Mouse (Mus musculus) urinary bladder, adult 18-20 months (tissue): ENCODE data around the gene Rpl22.

ENCODE experiments used
- DNase-seq, 2 experiments: peaks; one replicate each; pipeline ENCODE4 v3.0.0; 2022; ENCODE audit warnings: low spot score in 2 of 2, mixed read lengths in 2 of 2

Gene Rpl22

DNA sequence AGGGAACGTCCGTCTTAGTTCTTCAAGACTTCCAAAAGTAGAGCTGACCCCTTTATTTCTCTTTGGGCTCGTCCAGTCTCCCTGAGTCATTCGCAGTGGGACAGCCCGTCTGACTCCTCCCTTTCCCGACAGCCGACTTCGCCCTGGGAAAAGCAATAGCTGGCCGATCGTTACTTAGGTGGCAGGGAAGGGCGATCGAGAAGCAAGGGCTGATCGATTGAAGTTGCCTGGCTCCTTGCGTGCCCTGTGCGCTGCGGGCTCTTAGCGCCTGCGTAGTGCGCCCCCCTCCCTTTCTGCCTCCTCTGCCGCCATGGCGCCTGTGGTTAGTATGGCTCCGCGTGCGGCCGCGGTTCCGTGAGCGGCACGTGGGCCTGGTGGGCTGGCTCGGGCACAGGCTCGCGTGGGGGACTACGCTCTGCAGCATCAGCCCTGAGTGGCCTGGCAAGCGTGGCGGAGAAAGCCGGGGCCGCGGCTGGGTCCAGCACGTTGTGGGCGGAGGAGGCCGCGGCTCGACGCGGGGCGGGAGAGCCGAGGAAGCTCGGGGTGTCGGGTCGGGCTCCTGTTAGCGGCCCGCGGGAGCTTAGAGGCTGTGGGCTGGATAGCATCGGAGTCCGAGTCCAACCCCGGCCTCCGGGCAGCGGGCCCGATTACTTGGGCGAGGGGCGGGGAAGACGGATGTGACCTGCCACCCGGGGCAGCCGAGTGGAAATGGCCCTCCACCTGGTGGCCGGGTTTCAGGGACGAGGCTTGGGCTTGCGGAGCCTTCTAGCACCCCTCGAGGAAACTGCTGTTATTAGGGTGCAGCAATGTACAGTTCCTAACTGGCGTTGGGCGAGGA, at the start of gene Rpl22:
Rpl22 (plus strand) TSS at position 169 of the 838 bp plus-strand sequence.
- DNase-seq: peak; percentile 67 to 95

DNA sequence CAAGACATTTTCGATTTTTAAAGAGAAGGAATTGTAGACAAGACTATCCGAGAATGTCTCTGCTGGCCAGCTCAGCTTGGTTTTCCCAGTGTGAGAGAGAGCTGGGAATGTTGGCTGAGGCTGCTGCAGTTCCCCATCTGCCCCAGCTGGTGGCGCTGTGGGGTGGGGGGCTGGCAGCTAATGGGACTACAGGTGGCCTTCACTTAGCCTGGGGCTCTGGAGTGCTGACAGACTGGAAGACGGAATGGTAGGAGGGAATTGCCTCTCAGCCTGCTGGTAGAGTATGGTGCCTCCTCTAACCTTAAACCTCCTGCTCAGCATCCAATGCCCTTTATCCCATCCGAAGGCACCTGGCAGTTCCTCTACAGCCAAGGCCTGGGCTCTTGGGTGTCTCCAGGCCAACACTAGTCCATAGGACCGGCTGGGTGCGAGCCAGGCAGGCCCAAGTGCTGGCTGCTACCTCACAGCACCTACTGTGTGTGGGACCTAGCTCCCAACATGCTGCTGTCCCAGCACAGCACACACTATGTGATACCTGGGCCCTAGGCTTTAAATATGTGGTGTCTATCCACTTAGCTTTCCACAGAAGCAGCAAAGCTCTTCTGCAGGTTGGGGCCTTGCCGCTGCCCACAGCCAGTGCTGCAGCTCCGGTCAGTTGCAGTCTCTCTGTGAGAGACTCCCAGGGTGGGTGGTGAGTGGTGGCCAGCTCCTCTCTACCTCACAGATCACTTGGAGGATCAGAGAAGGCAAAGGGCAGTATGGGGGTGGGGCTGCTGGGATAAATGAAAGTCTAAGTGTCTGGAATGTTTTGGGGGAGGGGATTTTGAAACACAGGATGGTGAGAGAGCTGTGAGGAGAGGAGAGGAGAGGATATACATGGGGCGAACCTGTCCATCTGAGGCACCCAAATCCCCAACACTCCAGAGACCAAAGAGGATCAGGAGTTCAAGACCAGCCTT, 48.9 kb upstream of the Rpl22 start:
- DNase-seq: no peak

DNA sequence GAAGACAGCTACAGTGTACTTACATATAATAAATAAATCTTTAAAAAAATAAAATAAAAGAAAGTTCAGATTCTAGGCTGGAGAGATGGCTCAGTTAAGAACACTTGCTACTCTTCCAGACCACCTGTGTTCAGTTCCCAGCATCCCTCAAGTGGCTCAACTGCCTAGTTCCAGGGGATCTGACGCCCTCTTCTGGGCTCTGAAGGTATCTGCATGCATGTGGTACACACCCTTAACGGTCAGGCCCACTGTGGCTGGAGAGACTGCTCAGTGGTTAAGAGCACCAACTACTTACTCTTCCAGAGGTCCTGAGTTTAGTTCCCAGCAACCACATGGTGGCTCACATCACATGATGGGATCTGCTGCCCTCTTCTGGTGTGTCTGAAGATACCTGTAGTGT, 47.6 kb upstream of the Rpl22 start:
- DNase-seq: no peak

DNA sequence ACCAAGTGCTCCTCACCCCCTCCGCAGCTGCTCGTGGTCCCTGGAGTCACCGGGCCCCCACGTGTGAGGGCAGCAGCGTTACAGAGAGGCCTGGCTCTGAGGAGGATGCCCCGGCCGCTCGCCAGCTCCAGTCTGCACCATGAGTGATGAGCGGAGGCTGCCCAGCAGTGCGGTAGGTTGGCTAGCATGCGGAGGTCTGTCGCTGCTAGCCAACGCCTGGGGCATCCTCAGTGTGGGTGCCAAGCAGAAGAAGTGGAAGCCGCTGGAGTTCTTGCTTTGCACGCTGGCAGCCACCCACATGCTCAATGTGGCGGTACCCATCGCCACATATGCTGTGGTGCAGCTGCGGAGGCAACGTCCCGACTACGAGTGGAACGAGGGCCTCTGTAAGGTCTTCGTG, 46.6 kb upstream of the Rpl22 start:
- DNase-seq: no peak

DNA sequence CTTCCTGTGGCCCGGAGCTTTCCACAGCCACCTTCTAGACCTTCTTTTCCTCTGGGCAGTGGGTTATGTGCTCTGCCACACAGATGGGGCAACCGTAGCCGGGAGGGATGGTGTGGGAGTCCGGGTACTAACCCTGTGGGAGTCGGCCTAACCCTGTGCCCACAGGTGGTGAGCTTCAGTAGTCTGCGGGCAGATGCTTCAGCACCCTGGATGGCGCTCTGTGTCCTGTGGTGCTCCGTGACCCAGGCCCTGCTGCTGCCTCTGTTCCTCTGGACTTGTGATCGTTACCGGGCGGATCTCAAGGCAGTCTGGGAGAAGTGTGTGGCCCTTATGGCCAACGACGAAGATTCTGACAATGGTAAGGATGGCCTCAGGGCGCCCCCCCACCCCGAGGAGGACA, 43.9 kb upstream of the Rpl22 start:
- no peak for DNase-seq

DNA sequence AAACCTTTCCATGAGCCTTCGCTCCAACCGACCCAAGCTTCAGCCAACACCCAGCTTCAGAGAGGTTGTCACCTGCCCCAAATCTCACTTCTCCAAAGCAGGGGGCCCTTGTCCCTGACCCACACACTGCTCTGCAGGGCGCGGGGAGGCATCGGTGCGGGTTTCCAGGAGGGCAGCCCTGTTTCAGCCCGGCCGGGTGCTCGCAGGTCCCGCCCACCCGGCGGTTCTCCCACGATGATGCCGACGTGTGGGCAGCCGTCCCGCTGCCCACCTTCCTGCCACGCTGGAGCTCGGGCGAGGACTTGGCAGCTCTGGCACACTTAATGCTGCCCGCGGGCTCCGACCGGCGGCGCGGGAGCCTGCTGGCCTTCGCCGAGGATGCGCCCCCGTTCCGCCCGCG, 42.8 kb upstream of the Rpl22 start:
- no peak for DNase-seq

DNA sequence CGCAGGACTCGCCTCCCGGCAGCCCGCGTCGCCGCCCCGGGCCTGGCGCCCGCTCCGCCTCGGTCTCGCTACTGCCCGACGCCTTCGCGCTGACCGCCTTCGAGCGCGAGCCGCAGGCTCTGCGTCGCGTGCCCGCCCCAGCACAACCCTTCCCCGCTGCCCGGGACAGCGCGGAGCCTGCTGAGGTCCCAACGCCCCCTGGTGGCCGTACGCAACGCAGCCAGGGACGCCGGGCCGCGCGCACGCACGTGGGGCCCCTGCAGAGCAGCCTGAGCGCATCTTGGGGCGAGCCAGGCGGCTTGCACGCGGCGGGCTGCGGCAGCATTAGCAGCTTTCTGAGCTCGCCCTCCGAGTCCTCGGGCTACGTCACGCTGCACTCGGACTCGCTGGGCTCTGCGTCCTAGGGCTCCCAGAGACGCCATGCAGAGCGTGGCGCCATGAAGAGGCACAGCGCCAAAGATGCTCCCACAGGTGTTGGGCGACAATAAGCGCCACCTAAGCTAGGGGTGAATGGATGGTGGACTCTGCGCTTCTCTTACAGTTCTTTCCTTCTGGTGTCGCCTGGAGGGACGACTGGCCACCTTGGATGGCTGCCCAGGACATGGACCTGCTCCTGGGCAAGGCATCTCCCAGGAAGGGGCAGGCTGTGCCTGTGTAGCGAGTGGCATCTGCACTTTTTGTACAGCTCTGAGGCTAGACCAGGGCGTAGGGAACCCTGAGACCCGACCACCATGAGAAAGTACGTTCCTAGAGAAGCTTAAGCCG, 42.2 kb upstream of the Rpl22 start:
- peak; percentile 72 to 76 for DNase-seq

DNA sequence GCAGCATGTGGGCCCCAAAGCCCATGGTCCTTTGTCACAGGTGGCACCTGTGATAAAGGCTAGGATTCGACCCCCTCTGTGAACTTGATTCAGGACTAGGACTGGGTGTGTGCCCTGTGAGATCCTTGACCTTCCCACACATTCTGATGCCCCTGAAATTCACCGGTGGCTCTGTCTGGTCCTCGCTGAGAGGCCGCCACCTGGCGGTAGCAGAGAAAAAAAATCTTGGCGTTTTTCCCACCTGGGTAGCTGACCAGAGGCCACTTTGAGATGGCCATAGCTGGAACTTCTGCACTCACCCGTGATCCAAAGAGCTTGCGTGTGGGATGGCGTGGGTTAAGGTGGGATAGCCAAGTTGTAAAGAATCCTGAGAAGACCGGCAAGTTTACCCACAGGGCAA, 40.0 kb upstream of the Rpl22 start:
- peak; percentile 43 for DNase-seq

DNA sequence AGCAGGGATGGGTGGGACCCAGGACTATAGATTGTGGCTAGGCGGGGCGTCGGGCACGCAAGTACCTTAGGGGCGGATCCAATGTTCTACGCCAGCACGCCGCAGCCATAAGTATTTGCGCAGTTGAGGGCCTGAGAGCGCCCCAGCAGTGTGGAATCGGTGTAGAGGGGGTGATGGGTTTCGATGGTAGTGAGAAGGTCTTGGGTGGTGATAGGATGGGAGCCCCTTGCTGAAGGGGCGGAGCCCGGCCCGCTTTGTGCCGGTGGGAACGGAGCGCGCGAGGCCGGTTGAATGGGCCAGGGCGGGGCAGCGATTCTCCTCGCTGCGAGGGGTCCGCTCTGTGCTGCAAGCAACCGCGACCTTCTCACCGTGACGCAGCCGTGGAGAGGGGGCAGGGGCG, 39.4 kb upstream of the Rpl22 start:
- DNase-seq: no peak

DNA sequence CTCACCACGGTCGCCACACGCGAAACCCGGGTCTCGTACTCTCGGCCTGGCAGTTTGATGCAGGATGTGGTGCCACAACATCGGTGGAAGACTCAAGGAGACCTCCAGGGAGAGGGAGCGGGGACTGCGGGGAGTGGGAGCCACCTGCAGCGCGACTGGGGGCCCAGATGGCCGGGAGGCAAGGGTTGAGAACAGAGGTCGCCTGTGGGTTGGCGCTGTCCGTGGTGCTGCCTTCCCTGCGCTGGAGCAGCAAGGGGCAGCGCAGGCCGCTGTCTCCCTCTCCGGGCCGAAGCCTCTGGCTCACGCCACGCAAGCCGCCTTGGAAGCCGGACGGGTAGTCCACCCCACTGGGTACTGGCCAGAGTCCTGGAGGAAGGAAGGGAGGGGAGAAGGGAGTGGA, 38.7 kb upstream of the Rpl22 start:
- DNase-seq: no peak

DNA sequence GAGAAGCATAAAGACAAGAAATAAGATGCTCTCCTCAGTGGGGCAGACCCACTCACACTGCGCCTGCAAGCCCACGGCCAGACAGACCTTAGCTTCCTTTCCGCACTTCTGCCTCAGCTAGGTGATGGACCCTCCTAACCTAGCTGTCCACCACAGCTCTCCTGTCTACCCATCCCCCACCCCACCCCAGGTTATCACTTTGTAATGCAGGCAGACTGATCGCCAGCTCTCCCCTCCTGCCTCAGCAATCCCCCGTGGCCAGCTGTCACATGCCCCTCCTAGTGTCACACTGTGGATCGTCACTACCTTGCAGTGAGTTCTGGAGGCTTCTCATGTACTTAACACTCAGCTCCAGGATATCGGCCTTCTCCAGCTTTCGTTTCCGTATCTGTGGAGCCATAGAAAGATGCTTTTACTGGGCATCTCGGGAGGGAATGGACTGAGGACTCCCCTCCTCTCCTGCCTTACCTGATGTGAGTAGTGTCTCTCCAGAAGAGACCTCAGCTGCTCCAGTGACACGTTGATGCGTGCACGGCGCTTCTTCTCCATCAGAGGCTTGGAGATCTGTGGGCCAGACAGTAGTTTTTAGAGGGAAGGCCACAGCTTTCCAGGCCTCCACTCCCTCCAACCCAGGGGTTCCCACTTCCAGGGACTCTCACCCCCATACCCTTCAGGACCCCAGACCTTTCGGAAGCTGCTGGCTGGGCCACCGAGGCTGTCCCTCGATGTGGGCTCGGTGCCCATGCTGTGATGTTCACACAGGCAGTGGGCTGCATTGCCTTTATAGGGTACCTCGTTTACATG, 38.0 kb upstream of the Rpl22 start:
- DNase-seq: no peak

DNA sequence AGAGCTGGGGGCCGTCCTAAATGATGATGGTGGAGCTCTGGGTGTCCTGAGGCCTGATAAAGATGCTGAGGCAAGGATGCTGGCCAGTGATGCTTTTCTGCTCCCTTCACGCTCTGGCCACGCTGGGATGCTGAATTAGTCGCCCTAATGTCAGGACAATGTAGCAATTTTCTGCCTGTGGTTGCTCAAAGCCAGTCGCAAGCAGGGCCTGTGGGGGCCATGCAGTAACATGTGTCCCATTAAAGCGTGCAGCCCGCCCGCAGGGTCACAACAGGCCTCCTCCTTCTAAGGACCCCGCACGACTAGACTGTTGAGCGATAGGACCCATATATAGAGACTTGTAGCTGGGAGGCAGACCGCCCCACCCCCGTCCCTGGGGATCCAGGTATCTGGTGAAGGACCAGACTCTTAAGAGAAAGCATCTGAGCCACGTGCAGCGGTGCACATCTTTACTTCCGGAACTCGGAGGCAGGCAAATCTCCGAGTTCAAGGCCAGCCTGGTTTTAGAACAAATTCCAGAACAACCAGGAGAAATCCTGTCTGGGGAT, 37.1 kb upstream of the Rpl22 start:
- no peak for DNase-seq

DNA sequence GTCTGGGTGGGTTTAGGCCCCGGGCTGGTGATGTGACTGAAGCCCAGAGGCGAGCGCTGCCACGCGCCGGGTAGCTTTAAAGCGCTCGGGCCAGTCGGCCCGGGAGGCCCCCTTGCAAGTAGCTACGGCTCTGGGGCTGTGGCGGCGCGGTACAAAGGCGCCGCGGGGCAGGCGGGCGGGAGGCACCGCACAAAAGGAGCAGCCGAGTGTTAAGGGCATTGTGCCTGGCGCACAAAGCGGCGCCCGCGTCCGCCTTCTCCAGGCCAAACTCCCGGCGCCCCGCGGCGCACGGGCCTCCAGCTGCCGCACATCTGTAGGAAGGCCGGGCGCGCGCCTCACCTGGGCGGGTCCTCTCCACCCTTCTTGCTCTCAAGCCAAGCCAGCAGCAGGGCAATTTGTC, 35.2 kb upstream of the Rpl22 start:
- no peak for DNase-seq

DNA sequence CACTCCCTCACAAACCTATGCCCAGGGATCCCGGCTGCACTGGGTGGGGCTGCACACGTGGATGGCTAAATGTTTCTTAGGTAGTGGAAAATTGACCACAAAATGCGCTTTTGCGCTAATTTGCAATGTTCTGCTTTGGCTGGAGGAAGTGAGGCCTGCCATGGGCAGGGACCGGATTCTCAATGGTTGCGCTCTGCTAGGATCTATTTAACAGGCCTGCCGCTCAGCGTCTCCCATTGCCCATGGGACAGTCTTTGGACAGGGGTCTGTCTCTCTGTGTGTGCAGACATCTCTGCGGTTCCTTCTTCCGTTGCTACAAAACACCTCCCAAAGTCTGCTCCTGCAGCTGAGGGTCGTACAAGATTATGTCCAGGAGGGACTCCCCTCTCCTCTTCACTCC, 34.6 kb upstream of the Rpl22 start:
- DNase-seq: no peak

DNA sequence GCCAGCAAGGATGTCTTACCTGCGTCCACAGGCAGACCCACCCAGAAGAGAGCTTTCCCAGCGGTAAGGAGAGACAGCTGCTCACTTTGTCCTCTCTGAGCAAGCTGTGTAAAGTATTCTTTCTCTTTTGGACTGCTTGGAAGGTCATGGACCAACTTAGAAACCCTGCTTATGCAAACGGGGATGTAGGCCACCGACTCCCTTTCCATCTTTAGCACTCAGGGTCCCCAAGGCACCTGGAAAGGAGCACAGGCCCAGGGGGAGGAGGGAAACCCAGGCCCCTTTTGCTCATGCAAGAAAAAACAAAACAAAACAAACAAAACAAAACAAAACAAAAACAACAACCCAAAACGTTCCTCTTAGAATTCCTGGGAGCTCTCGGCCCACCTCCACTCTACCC, 34.0 kb upstream of the Rpl22 start, which contains the start of gene Hes3:
Hes3 (minus strand) TSS at position 101 of the 400 bp plus-strand sequence.
- DNase-seq: no peak

DNA sequence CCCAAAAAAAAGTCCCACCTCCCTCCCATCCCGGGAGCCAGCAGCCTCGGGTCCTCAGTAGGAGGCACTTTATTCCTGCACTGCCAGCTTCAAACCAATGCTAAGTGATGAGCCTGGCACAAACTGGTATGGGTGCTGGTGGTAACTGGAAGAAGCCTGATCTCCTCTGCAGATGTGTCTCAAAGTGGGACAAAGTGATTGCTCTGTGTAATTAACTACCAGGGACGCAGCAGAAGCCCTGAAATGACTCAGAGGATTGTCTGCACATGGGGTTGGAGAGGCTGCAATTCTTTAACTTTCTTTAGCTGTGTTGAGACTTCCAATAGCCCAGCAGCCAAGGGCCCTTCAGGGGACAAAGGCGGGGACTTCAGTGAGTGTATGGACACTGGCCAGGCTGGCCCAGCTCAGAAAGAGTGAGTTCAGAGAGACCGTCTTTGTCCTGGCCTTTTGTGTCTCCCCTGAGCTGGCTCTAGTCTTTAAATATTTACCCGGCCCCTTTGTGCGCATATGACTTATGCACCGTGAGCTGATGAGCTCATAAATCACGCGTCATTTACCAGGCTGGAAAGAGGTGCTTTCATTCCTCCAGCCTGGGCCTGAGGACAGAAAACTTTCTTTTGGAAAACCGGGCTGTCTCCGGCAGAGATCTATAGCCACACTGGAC, 33.3 kb upstream of the Rpl22 start:
- DNase-seq: no peak

DNA sequence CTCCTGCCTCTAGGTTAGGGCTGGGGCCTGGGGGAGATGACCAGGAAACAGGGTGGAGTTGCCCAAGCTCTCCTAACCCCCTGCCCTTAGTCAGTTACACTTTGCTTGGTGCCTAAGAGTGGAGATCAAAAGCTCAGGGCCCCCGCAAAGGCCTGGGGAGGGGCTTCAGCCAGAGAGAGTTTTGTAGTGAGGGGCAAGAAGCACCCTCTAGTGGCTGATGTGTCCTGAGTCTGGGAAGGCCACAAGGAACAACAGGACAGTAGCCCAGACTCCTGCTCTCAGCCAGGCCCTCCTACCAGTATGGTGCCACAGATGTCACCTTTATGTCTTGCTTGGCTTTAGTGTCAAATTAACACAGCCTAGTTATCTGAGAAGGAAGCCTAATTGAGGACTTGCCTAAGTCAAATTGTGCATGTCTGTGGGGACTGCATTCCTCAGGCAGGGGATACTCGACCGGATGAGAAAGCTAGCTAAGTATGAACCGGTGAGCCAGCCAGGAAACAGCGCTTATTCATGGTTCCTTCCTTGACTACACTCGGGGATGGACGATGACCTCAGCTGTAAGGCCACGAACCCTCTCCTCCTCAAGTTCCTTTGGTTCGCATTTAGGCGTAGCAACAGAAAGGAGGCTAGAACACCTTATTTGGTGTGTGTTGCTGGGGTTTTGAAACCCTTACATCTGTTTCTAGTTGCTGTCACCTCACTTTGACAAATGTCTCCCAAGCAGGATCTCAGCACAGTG, 31.2 kb upstream of the Rpl22 start:
- DNase-seq: no peak

DNA sequence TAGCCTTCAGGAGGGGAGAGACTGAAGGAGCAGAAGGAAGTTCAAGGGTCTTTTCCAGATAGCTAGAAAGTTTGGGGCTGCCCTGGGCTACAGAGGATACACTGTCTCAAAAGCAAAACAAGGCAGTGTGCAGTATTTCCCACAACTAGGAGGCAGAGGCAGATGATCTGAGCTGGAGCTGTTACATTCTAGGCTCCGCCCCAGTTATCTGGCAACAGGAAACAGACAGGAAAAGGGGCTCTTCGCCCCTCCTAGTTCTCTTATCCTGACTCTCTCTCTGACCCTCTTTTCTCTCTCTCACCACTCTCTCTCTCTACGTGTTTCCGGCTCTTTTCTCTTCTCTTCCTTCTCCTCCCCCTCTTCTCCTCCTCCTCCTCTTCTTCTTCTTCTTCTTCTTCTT, 29.6 kb upstream of the Rpl22 start:
- no peak for DNase-seq

DNA sequence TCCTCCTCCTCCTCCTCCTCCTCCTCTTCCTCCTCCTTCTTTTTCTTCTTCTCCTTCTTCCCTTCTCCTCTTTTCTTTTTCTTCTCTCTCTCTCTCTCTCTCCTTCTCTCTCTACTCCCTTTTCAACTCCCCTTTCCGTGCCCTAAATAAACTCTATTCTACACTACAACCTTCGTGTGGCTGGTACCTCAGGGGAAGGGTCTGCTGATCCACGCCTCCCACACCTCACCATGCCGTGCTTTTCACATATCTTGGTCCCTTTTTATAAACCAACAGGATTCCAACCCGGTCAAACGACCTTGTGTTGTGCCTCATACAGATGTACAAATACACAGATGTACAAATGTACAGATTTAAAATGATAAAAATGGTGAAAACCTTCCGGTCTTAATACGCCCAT, 29.2 kb upstream of the Rpl22 start:
- DNase-seq: no peak
